Mouse (Mus musculus) retina, postnatal 1 day (tissue): ENCODE data around the gene Prss57.
A peak's percentile ranks its signal among the peaks of the same experiment; 100 is the strongest.

Source experiments
- DNase-seq: peaks from one replicate; pipeline ENCODE4 v3.0.0-alpha.2; 2012

Prss57 gene

DNA sequence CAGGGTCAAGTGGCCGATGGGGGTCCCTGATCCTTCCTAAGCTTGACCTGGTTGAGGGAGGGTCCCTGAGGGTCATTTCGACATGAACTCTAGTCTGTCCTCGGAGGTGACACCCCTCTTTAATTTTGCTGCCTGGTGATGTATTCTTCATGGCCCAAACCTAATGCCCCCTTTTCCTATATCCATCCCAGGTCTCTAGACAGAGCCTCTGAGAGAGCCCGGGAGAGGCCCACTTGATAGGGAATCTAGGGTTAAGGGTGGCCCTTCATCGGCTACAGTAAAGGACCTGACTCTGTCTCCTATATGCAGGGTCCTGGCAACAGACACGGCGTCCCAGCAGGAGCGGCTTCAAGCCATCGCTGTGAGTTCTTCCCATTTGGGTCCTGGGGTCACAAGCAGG, 15.6 kb upstream of the Prss57 start:
- DNase-seq = no peak

DNA sequence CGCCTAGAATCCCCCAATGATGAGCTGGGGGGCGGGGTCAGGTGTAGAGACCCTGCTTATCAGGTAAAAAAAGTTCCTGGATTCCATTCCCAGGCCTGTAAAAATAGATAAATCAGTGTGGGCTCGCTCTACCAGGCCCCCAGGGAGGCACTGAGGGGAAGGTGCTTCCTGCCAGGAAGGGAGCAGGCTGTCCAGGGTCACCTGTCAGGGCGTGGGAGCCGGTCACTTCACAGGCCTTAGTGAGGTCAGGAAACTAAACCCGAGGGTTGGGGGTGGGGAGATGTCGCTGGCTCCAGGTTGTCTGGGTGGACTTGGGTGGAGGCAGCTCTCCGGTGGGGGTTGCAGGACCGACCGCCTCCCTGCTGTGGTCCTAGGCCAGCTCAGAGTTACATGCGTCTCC, 14.9 kb upstream of the Prss57 start:
- DNase-seq = no peak

GRCm38 (mm10) chr10:79803716-79804323, 13.1 kb upstream of the Prss57 start:
- peak; percentile 94 for DNase-seq

GRCm38 (mm10) chr10:79802331-79802971, 11.7 kb upstream of the Prss57 start:
- DNase-seq = peak; percentile 47

DNA sequence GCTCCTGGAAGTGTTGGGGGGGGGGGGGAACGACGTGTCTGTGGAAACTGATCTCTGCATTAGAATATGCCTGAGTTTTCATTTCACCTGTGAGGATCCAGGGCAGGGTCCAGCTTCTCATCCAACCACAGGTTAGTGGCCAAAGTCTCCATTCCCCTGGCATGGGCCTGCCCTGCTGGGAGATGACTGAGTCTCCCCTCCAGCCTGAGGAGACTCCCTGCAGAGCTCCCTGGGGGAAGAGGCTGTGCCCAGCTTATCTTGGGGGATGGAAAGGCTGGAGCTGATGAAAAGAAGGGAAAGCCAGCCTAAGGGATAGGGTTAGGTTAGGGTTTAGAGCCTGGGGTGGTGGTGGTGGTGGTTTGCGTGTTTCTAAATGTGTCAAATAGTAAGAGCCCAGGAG, 11.1 kb upstream of the Prss57 start:
- no peak for DNase-seq

GRCm38 (mm10) chr10:79800508-79800907, 9.7 kb upstream of the Prss57 start:
- no peak for DNase-seq

DNA sequence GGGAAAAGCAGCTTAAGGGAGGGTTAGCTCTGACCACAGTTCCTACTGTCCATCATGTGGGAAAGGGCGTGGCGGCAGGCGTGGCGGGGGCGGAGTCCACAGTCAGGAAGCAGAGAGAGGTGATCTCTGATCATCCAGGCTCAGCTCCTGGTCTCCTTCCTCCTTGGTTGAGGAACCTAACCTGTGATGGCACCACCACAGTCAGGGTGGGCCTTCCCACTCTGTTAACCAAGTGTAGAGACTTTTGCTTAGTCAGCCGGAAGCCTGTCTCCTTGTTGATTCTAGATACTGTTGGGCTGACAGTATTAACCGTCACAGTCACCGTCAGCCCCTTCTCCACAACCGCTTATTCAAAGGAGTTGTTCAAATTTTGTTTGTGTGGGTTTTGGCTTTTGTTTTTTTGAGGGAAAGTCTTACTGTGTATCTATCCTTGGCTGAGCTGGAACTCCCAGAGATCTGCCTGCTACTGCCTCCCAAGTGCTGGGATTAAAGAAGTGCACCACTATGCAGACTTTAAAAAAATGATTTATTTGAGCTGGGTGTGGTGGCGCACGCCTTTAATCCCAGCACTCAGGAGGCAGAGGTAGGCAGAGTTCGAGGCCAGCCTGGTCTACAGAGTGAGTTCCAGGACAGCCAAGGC, 7.6 kb upstream of the Prss57 start:
- no peak for DNase-seq

DNA sequence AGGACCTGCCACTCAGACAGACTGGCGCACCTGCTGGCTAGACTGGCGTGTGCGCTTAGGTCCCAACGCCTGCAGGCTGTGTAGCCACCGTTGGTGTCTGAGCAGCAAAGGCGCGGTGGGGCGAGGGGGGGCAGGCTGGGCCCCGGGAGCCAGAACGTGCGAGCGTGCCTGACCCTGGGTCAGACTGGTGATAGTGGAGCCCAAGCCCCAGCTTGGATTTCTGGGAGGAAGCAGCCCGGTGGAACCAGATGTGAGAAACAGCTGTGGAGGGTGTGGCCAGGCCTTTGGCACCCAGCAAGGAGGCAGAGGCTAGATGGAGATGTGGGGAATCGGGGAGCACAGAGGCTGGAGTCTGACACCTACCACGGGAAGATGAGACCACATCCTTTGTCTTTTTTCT, 6.6 kb upstream of the Prss57 start:
- no peak for DNase-seq

- DNase-seq = no peak
These were observed 5.1 kb upstream of the Prss57 start for GRCm38 (mm10) chr10:79795905-79796304.

DNA sequence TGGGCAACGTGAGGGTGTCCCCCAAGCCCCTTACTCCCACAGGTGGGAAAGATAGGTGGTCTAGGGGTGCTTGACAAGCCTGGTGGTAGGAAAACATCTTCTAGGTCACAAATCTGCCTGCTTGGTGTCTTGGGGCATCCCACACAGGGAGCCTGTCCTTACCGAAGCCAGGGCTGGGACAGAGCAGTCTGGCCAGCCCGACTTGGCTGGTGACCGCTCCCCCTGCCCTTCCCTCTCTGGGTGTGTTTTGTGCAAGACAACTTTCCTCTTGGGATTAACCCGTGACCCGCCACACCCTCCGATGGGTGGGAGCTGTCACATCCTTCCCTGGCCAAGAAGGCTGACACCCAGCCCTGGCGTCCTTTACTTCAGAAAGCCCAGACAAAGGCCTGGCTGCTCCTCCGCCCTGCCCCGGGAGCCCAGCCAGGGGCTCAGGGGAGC, 3.8 kb upstream of the Prss57 start:
- DNase-seq = peak; percentile 39

DNA sequence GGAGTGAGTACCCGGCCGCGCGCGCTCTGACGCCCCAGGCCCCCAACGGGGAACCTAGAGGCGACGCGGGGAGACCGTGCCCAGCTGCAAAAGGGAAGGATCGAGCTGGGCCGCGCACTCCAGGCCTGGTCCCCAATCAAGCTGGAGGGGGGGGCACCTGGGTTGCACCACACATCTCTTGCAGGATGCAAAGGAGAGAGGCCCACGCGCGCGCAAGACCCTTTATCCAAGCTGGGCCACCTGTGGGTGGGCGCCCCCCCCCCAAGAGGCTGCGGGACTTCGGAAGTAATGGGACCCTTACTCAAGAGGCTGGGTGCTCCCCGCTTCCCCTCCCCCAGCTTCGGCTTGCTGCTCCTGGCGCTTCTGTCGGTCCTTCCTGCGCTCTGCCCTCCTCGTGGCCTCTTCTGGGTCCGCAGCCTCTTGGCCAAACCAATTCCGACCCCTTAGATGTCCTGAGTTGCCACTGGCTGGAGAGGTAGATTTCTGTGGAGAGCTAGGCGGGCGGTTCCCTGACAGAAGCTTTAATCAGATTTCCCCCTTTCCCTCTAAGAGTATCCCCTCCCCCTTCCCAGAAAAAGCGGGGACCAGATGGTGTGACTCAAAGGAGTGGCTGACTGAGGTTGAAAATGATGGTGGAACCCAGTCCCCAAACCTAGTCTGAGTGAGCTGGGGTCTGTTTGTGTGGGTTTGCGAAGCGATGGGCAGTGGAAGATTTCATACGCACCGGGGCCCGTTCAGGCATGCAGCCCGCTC, 3.2 kb upstream of the Prss57 start:
- peak; percentile 61 for DNase-seq

DNA sequence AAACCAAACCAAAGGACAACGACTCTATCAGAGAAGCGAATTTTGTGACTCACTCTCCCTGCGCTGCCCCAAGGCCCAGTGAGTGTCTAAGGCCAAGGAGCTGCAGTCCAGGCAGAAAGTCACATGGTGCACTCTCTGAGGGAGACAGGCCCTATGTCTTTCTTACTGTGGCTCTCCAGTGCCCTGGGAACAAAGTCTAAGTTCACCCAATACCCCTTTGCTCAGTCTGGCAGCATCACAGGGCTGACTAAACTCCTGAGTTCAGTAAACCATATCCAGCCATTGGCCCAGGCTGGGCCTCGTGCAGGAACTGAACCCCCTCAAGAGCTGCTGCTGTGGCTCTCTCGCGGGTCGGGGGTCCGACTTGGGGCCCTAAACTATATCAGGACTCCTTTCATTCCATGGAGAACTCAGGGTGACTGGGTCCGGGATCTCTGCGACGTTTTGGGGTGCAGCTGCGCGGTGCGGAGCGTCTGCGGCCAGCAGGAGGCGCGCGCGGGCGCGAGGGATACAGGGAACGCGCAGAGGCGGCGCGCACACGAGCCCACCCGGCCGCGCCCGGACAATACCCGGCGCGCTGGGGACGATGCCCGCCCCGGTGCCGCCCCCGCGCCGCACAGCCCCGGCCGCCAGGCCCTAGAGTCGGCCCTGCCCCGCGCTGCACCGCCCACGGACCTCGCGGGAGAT, 2.4 kb upstream of the Prss57 start, which contains the start of gene Palm:
TSS of gene Palm (plus strand) at position 522 of the 687 bp plus-strand sequence.
- peak; percentile 84 for DNase-seq

DNA sequence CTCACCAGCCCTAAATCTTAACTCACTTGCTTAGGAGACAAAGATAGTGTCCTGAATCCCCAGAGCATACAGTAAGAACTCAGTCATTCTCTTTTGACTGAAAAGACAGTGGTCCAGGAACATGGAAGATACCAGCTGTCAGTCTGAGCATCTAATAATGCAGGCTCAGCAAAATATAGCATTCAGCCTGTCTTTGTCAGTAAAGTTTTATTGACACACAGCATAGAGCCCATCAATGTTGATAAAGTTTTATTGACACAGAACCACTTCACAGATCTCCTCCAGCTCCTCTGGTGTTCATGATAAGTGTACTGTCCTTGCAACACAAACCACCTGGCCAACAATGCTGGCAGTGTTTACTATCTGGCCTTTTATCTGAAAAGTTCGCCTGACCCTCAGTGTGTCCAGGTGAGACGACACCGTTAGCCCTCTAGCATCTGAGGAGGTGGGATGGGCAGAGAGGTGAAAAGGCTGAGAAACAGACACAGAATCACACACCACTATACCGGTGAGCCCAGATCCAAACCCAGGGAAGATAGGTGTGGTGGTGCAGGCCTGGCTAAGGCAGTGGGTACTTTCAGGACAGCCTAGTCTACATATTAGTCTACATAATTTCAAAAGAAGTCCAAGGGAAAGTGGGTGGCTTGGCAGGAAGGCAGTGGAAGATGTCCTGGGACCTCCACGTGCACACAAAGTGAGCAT, 1.7 kb upstream of the Prss57 start:
- no peak for DNase-seq

- no peak for DNase-seq
These were observed 1.2 kb downstream of the Prss57 start for GRCm38 (mm10) chr10:79789581-79789980.

DNA sequence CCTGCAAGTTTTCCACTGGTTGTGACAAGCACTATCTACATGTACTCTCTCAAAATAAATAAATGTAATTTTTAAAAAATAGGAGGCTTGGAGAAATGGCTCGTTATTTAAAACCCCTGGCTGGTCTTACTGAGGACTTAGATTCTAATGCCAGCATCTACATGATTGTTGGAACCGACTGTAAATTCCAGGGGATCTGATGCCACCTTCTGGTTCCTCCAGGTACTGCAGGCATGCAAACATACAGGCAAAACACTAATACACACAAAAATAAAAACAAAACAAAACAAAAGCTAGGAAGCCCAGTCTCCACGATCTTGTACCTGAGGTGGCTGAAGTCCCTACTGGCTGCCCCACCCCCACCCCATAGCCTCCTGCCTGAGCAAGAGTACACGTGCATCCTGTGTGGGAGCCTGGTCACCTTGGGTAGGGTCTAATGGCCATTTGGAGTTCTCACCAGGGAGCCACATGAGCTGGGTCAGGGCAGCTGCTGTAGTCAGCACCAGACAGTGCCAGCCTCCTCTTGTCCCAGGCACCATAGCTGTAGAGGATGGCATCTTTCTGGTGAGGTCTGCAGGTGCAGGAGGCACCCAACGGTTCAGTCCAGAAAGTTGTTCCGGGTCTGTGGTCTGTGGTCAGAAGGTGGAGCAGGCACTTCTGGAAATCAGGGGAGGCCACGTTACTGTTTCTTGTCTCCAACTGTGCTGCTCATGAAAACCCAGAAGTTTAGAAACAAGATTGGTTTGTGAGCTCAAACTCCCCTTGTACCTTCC, 2.2 kb downstream of the Prss57 start:
- peak; percentile 86 for DNase-seq

DNA sequence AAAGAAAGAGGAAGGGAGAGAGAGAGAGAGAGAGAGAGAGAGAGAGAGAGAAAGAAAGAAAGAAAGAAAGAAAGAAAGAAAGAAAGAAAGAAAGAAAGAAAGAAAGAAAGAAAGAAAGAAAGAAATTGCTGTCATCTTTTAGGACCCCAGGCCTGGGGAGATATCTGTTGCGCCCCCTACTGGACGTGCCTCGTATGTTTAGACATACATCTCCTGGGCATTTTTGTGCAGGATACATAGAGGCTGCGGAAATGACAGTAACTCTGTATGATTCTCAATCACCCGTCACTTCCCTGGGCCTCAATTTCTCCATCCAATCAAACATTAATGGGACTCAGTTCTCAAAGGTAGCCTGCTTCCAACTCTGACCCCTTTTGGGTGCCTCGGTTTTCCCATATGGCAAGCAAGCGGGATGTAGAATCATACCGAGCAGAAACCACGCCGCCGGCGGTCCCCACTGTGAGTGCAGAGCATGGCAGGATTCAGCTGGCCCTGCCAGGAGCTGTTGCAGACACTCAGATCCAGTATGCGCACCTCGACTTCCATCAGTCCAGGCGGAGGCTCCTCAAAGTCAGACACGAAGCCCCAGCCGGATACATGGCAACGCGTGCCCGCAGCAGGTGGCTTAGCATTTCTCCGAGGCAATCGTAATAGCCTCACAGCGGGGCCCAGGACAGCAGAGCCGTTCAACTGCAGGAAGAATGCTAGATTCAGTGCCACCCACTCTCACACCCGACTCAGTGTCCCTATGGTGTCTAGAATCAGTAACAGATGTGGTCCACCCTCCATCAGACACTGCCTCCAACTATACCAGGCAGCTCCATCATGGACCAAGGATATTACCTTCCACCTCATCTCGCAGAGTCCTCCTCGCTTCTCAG, 6.6 kb downstream of the Prss57 start:
- peak; percentile 71 for DNase-seq

GRCm38 (mm10) chr10:79783050-79783449, 7.7 kb downstream of the Prss57 start:
- no peak for DNase-seq

DNA sequence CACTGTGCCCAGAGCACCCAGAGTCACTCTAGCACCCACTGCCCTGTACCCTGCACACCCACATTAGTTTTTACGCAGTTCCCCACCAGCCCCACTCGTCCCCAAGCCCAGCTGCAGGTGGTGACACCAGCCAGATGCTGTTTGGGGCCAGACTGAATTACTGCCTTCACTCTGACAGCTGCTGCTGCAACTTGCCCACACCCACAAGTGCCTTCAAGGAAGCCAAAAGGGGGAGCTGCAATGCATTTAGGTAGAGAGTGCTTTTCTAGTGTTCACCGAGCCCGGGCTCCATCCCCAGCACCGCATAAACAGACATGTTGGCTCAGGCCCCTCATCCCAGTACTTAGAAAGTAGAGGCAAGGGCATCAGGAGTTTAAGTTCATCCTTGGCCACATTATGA, 8.8 kb downstream of the Prss57 start:
- DNase-seq = no peak

GRCm38 (mm10) chr10:79781139-79781538, 9.6 kb downstream of the Prss57 start:
- DNase-seq = no peak

DNA sequence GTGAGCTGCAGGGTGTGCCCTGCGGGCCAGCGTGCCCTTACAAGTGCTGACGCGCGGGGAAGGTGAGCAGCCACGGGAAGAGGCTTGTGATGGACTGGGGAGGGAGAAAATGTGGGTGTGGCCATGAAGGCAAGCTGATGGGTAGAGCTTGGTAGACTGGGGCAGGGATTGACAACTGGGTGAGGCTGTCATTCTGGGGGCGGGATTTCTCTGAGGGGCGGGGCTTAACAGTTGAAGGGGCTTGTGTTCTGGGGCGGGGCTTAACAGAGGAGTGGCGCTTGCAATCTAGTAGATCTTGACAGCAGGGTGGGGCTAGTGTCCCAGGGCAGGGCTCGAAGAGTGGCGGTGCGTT, 10.1 kb downstream of the Prss57 start:
- DNase-seq = peak; percentile 88
